Mouse (Mus musculus) left cerebral cortex, postnatal 25 days (tissue): Measurements from ENCODE around the gene Lrp11. TPM values are rescaled to one million over a fixed set of nuclear protein-coding genes. Genes with fewer than 3 reads are reported as not detected.

Source experiments
- DNase-seq, 2 experiments: peaks; one replicate each; pipeline ENCODE4 v3.0.0; 2022; ENCODE audit warnings: low spot score in 2 of 2, mixed read lengths in 1 of 2
- intact Hi-C: fragments of 180-260 bp; cut with DNase I; formaldehyde crosslinking; loops from one replicate; pipeline ENCODE4 v1.15.1; 2025
- total RNA-seq, 2 experiments: library from RNA; stranded (reverse); gene quantifications; 2 replicates each; pipeline ENCODE4 v1.2.3; 2021

The Lrp11 gene
- total RNA-seq, 2 experiments from 2014 or later: 144 to 148 TPM

- no peak for DNase-seq
- intact Hi-C loops: no loop called here
Measured at GRCm38 (mm10) chr10:7620723-7621122, 31.1 kb downstream of the Lrp11 start.

GRCm38 (mm10) chr10:7622378-7622777, 32.8 kb downstream of the Lrp11 start:
- no peak for DNase-seq
- intact Hi-C loops: no loop called here

- intact Hi-C loops: no loop called here
- DNase-seq: no peak
Measured at GRCm38 (mm10) chr10:7623861-7624518, 34.4 kb downstream of the Lrp11 start.

GRCm38 (mm10) chr10:7629092-7629491, 39.5 kb downstream of the Lrp11 start:
- no peak for DNase-seq
- intact Hi-C loops: no loop called here

- no peak for DNase-seq
- intact Hi-C loops: no loop called here
Measured at GRCm38 (mm10) chr10:7630286-7630685, 40.7 kb downstream of the Lrp11 start.

GRCm38 (mm10) chr10:7630951-7631720, 41.5 kb downstream of the Lrp11 start:
- intact Hi-C loops: no loop called here
- DNase-seq: no peak

- DNase-seq: no peak
- intact Hi-C loops: no loop called here
Measured at GRCm38 (mm10) chr10:7640366-7640765, 50.8 kb downstream of the Lrp11 start.

- intact Hi-C loops: no loop called here
- DNase-seq: no peak
Measured at GRCm38 (mm10) chr10:7645911-7646310, 56.3 kb downstream of the Lrp11 start.

- intact Hi-C loops: no loop called here
- DNase-seq: no peak
Measured at GRCm38 (mm10) chr10:7649059-7649458, 59.5 kb downstream of the Lrp11 start.

- intact Hi-C loops: no loop called here
- DNase-seq: no peak
Measured at GRCm38 (mm10) chr10:7651057-7651456, 61.5 kb downstream of the Lrp11 start.

GRCm38 (mm10) chr10:7662471-7663141, 73.0 kb downstream of the Lrp11 start:
- intact Hi-C loops: loop anchor here (2.0 kb wide), 1 partner anchor 18 kb away; the partner anchor contains the start of genes Lats1 and Pcmt1
- no peak for DNase-seq

- DNase-seq: peak; percentile 94
- intact Hi-C loops: loop anchor here (2.0 kb wide), 1 partner anchor 17 kb away; the partner anchor contains the start of genes Lats1 and Pcmt1
Measured at GRCm38 (mm10) chr10:7663159-7664026, 73.8 kb downstream of the Lrp11 start.

- intact Hi-C loops: no loop called here
- no peak for DNase-seq
Measured at GRCm38 (mm10) chr10:7664027-7664526, 74.5 kb downstream of the Lrp11 start.

- DNase-seq: no peak
- intact Hi-C loops: no loop called here
Measured at GRCm38 (mm10) chr10:7664889-7665288, 75.3 kb downstream of the Lrp11 start.

GRCm38 (mm10) chr10:7667342-7667802, 77.8 kb downstream of the Lrp11 start, which contains the start of gene Nup43:
Nup43 (plus strand) TSS chr10:7667503.
- intact Hi-C loops: no loop called here
- DNase-seq: peak; percentile 92 to 94

- intact Hi-C loops: no loop called here
- no peak for DNase-seq
Measured at GRCm38 (mm10) chr10:7673673-7674072, 84.1 kb downstream of the Lrp11 start.
